ENCODE assay signal across 21 mouse cellular contexts in the genomic region with DNA sequence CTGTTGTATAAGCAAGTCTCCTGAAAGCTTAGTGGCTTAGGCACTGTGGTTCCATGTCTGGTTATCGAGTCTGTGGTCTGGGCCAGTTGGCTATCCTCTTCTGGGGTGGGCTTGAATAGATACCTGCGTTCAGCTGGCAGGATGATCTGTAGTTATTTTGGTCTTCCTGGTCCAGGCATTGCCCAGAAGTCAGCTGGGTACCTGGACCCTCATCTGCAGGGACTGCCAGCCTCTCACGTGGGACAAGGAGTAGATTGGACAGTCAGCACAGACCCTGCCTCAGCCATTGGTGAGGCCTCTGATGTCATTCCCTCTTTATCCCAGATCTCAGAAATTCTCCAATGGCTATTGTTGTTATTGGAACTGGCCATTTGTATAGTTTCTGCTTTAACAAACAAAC.
"Had no signal": no experiment of that assay in that cellular context is flagged by ENCODE, and none has a peak within 500 bp of the region (broad histone marks: within the 10 kb centered on the region; RNA-seq: fewer than 3 reads in every experiment).

No protein-coding gene starts in this region.

- ATAC-seq: hindbrain, embryonic 16.5 days; hindbrain, postnatal 0 days; inflammation-experienced regulatory T-cells, adult 6 months; intestine, embryonic 15.5 days; intestine, embryonic 16.5 days; intestine, postnatal 0 days had no signal

- DNase-seq: heart, postnatal 10 days; heart, postnatal 14 days; heart, postnatal 36 days; heart, postnatal 4 days; kidney, adult 11 months; kidney, adult 18-20 months; kidney, adult 2 months; kidney, adult 8-10 months; kidney, adult 9 months; kidney, postnatal 10 days; kidney, postnatal 14 days; kidney, postnatal 36 days; kidney, postnatal 4 days; layer of hippocampus, adult 9-11 months; layer of hippocampus, postnatal 36 days had no signal
